ENCODE assay signal across 13 mouse cellular contexts in genomic region chr7:71936690-71937089, GRCm38 (mm10).
A peak's percentile ranks its signal among the peaks of the same experiment; 100 is the strongest.
DNase-seq lines count a peak whose midpoint lies in the region; ATAC-seq and TF ChIP-seq lines count a peak whose summit lies in the region.
"Had no signal": no experiment of that assay in that cellular context is flagged by ENCODE, and none has a peak within 500 bp of the region (broad histone marks: within the 10 kb centered on the region; RNA-seq: fewer than 3 reads in every experiment).

No protein-coding gene starts in this region.

- peak; percentile 33 to 57 for DNase-seq in heart, adult 2 months
- DNase-seq in gastrocnemius, postnatal 25 days, result peak; percentile 35
- no peak for DNase-seq in left cerebral cortex, adult 11 months (ENCODE audit: low spot score)
- DNase-seq in left cerebral cortex, postnatal 4 days, result no peak
- DNase-seq: cerebellum, postnatal 10 days; layer of hippocampus, adult 9-11 months; thymus, adult 18-20 months had no signal

- H3K4me1 ChIP-seq in heart, adult 2 months (ENCODE audit: control insufficient read depth, insufficient read depth, low read length), result no peaks in the 10 kb centered on the region; the same call in none of the 2 replicates
- peaks cover 9% of the 10 kb centered on the region for H3K4me1 ChIP-seq in heart, embryonic 11.5 days (ENCODE audit: control insufficient read depth, insufficient read depth, low read length)
- no peaks in the 10 kb centered on the region for H3K4me1 ChIP-seq in kidney, embryonic 16.5 days (ENCODE audit: insufficient read depth, low read length)

- H3K4me2 ChIP-seq in heart, embryonic 11.5 days, result no peak overlapping the region
- no peak overlapping the region for H3K4me2 ChIP-seq in kidney, embryonic 16.5 days (replicated peaks; ENCODE audit: low read depth, low read length)

- no peaks in the 10 kb centered on the region for H3K27me3 ChIP-seq in heart, adult 2 months (ENCODE audit: control insufficient read depth, insufficient read depth, low read length)
- H3K27me3 ChIP-seq in heart, embryonic 11.5 days (ENCODE audit: control insufficient read depth, insufficient read depth, low read length), result no peaks in the 10 kb centered on the region; the same call in 1 of the 2 replicates
- no peaks in the 10 kb centered on the region for H3K27me3 ChIP-seq in kidney, embryonic 16.5 days (ENCODE audit: insufficient read depth, low read length)
- H3K27me3 ChIP-seq: CH12.LX had no signal

- TF ChIP-seq EP300 in heart, adult 2 months (IDR thresholded peaks at IDR 0.05; ENCODE audit: insufficient read depth, low read depth, low read length), result no peak

- ATAC-seq in heart, embryonic 11.5 days (replicated peaks; ENCODE audit: insufficient number of reproducible peaks, low FRiP score, low TSS enrichment), result no peak
- peak; percentile 39; the same call in 1 of the 2 replicates for ATAC-seq in kidney, embryonic 16.5 days (ENCODE audit: low FRiP score, low TSS enrichment)
- peak; percentile 69 for ATAC-seq in megakaryocyte, adult 5-6 weeks (ENCODE audit: poor library complexity, severe bottlenecking)
- no peak for ATAC-seq in frontal cortex, adult (ENCODE audit: low TSS enrichment)

- no peaks in the 10 kb centered on the region for H3K79me2 ChIP-seq in heart, adult 2 months (replicated peaks; ENCODE audit: control insufficient read depth, insufficient read depth, low read length)

- intact Hi-C loops in heart, adult 2 months (cut with DNase I), result no loop called here
- intact Hi-C loops in left cerebral cortex, postnatal 4 days (cut with DNase I), result no loop called here

- H3K36me3 ChIP-seq in heart, adult 2 months (ENCODE audit: control insufficient read depth, insufficient read depth, low read length), result no peaks in the 10 kb centered on the region
- no peaks in the 10 kb centered on the region for H3K36me3 ChIP-seq in heart, embryonic 11.5 days (ENCODE audit: control insufficient read depth, insufficient read depth, low read length)
- no peaks in the 10 kb centered on the region for H3K36me3 ChIP-seq in kidney, embryonic 16.5 days (ENCODE audit: insufficient read depth, low read length)

- TF ChIP-seq CTCF in heart, adult 2 months (IDR thresholded peaks at IDR 0.05), result no peak

- H3K9ac ChIP-seq in heart, adult 2 months (ENCODE audit: low read depth, low read length), result no peak overlapping the region
- H3K9ac ChIP-seq in heart, embryonic 11.5 days (ENCODE audit: low read depth, low read length), result no peak overlapping the region
- H3K9ac ChIP-seq in kidney, embryonic 16.5 days (replicated peaks; ENCODE audit: low read length), result no peak overlapping the region
- H3K9ac ChIP-seq: liver, embryonic 14.5 days had no signal

- no peak for TF ChIP-seq POLR2A in heart, adult 2 months (IDR thresholded peaks at IDR 0.05; ENCODE audit: insufficient read depth, low read depth, low read length)

- H3K4me3 ChIP-seq in heart, adult 2 months, result no peak overlapping the region
- H3K4me3 ChIP-seq in heart, embryonic 11.5 days (ENCODE audit: low read depth, low read length), result no peak overlapping the region
- H3K4me3 ChIP-seq in kidney, embryonic 16.5 days (ENCODE audit: low read length), result no peak overlapping the region

- peak overlapping the region; percentile 38; the same call in 1 of the 2 replicates for H3K27ac ChIP-seq in heart, adult 2 months
- H3K27ac ChIP-seq in heart, embryonic 11.5 days (ENCODE audit: low read depth, low read length), result no peak overlapping the region
- H3K27ac ChIP-seq in kidney, embryonic 16.5 days (ENCODE audit: low read length), result peak overlapping the region; percentile 54
- H3K27ac ChIP-seq: liver, embryonic 14.5 days had no signal

- 32% methylated on average over 4 of the region's 4 CpGs for WGBS in heart, adult 2 months
- 59% methylated on average over 4 of the region's 4 CpGs for WGBS in heart, embryonic 11.5 days (ENCODE audit: insufficient replicate concordance)
- WGBS in kidney, embryonic 16.5 days, result 57% methylated on average over 4 of the region's 4 CpGs

- no peaks in the 10 kb centered on the region for H3K9me3 ChIP-seq in heart, embryonic 11.5 days (replicated peaks; ENCODE audit: control insufficient read depth, low read length)
- no peaks in the 10 kb centered on the region for H3K9me3 ChIP-seq in kidney, embryonic 16.5 days (ENCODE audit: low read length)

Comparison
In these comparisons a context has a peak if more than half of its experiments do, and no peak if none do; other contexts are left out.
1. DNase-seq: peak in heart, adult 2 months (2 of 2) and gastrocnemius, postnatal 25 days (single experiment); none in left cerebral cortex, adult 11 months (single experiment) and left cerebral cortex, postnatal 4 days (single experiment).
2. ATAC-seq: peak in kidney, embryonic 16.5 days (single experiment) and megakaryocyte, adult 5-6 weeks (single experiment); none in heart, embryonic 11.5 days (single experiment) and frontal cortex, adult (single experiment).